Mouse (Mus musculus) bone marrow macrophage, adult 2 months (primary cell): ENCODE measurements around the gene Pofut2.

Experiments
- CTCF ChIP-seq: IDR thresholded peaks from 2 replicates; pipeline ENCODE4 v1.5.1; 2012; ENCODE audit warnings: low read depth, mild to moderate bottlenecking, low read length, moderate library complexity
- POLR2A ChIP-seq: IDR thresholded peaks from 2 replicates; pipeline ENCODE4 v1.6.1; 2012; ENCODE audit warnings: mild to moderate bottlenecking, low read depth, low read length, borderline replicate concordance

- TF ChIP-seq CTCF (no peak), POLR2A (no peak)
Observed at GRCm38 (mm10) chr10:77260166-77260875, 1.3 kb downstream of the Pofut2 start.
